Mouse (Mus musculus) activated CD4-positive, CD25-positive, alpha-beta regulatory T cell, adult 4 months (primary cell): Measurements from ENCODE around the gene Abhd12. TPM values are rescaled to one million over a fixed set of nuclear protein-coding genes. Genes with fewer than 3 reads are reported as not detected.
"Not testable (repeated sequence)": the region's sequence is repeated elsewhere in the genome, so short reads cannot be mapped to it uniquely, and the experiment has no call there.

ENCODE experiments used
- ATAC-seq: one replicate; pipeline ENCODE4 v1.8.0; 2017
- polyA plus RNA-seq, 2 experiments: library from polyadenylated mRNA; unstranded; fragments of 100-300 nt; shearing (Covaris generic); gene quantifications; one replicate each; pipeline ENCODE4 v1.2.1; 2017

Abhd12 gene
- polyA plus RNA-seq, 2 experiments from 2014 or later = 14.7 to 15.9 TPM

DNA sequence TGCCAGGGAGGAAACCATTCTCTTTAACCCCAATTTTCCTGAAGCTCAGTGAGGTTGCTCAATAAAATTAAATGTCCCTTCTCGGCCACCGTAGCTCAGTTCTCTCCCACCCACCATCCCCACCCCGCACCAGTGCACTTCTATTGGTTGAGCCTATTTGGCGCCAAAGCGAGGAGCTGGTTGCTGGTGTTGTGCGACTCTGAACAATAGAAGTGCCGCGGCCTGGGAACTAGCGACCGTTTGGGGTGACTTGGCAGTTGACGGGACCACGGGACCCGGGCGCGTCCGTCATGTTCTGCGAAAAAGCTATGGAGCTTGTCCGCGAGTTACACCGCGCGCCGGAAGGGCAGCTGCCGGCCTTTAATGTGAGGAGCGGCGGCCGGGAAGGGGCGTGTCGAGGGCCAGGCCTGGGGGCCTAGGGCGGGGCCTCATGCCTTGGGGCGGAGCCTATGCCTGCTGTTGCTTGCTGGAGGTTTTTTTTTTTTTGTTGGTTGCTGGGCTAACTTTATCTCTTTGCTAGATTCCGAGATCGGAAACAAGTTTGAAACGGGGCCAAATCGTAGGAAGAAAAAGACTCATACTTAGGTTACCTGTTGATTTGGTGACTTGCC lies 5.0 kb upstream of the Abhd12 start:
- ATAC-seq = peak; percentile 85

DNA sequence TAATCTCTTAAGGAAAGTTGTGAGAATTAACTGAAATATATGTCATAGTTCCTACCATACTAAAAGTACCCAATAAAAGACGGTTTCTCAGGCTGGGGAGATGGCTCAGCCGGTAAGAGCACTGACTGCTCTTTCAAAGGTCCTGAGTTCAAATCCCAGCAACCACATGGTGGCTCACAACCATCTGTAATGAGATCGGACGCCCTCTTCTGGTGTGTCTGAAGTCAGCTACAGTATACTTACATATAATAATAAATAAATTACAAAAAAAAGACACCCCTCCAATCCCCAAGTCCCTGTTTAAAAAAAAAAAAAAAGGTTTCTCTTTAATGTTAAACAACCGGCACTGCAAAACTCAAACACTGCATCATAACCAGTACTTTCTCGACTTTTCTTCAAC lies 4.3 kb upstream of the Abhd12 start:
- not testable (repeated sequence) for ATAC-seq

DNA sequence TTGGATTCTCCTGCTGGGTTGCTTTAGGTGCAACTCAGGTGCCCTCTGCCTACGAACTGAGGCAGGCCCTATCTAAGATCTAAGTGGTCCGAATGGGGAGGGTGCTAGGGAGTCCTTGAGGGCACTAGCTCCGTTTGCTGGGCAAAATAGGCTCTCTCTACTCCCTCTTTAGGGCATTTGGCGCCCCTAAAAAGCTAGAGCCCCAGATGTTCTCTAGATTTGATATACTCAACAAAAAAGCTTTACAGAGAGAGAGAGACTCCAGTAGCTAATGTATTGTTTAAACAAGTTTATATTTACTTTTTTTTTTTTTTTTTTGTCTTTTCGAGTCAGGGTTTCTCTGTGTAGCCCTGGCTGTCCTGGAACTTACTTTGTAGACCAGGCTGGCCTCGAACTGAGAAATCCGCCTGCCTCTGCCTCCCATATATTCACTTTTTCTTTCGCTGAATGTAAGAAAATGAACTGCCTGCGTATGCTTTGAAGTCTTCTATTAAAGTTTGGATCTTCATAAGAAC lies 452 bp upstream of the Abhd12 start, which contains the start of gene Gins1:
TSS of gene Gins1 (plus strand) at position 465 of the 515 bp plus-strand sequence.
- ATAC-seq = peak; percentile 36

- ATAC-seq = no peak
These were observed 2.2 kb downstream of the Abhd12 start for GRCm38 (mm10) chr2:150902347-150902746.

GRCm38 (mm10) chr2:150900341-150900740 lies 4.2 kb downstream of the Abhd12 start:
- no peak for ATAC-seq

DNA sequence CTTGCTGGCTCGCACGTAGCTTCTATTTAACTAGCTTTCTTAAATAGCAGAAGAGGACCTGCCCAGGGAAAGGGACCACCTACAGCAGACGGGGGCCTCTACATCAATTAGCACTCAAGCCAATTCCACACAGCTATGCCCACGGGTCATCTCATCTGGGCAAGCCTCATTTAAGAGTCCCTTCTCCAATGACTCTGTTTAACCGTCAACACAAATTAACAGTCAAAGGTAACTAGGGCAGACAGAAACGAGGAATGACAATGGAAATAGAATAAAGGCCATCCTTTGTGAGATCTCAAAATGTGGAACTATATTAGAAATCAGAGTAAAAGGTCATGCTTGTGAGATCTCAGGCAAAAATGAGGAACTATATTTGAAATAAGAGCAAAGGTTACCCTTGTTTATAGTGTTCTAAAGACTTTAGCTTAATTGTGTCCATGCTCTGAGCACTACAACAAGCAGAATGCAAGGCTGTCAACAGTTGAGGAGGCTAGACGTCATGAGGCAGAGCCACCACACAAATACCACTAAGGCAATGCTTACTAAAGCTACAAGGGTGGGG lies 8.8 kb downstream of the Abhd12 start:
- ATAC-seq = no peak

DNA sequence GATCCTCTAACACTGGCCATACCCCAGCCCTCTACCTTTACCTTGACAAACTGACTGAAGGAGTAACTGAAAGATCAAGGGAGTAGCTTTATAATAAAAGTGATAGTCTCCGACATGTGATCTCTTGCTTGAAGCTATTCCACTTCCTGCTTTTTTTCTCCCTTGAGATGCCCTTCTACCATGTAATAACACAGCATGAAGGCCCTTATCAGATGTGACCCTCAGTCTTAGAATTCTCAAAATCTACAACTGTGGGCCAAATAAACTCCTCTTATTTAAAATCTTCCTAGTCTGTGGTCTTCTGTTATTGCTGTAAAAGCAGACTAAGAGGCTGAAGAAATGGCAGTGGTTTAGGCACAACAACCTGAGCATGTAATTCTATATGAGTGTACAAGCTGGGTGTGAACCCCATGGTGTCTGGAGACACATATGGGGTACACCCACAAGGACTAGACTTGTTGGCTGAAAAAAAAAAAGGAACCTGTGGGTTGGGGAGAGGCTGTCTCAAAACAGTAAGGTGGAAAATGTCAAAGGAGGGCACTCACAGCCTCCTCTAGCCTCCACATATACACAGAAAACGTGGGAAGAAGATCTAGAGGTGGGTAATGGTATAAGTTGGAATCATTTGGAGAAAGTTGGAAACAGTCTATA lies 9.8 kb downstream of the Abhd12 start:
- ATAC-seq = no peak

DNA sequence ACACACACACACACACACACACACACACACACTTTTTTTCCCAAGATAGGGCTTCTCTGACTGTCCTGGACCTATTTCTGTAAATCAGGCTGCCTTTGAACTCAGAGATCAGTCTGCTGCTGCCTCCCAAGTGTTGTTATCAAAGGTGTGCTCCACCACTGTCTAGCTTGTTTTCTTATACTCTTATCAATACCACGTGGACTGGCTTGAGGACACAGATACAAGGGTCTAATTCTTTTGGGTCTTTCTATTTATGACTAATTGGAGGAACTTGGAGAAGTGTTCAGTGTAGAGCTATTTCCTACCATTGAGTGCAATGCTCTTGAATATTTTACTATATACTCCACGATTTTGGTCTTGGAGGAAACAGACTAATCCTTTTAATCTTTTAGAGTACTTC lies 17.2 kb downstream of the Abhd12 start:
- ATAC-seq = no peak

- ATAC-seq = no peak
These were observed 18.2 kb downstream of the Abhd12 start for GRCm38 (mm10) chr2:150886315-150886714.

- no peak for ATAC-seq
These were observed 18.7 kb downstream of the Abhd12 start for GRCm38 (mm10) chr2:150885814-150886213.

GRCm38 (mm10) chr2:150884779-150885110 lies 19.8 kb downstream of the Abhd12 start:
- ATAC-seq = no peak

DNA sequence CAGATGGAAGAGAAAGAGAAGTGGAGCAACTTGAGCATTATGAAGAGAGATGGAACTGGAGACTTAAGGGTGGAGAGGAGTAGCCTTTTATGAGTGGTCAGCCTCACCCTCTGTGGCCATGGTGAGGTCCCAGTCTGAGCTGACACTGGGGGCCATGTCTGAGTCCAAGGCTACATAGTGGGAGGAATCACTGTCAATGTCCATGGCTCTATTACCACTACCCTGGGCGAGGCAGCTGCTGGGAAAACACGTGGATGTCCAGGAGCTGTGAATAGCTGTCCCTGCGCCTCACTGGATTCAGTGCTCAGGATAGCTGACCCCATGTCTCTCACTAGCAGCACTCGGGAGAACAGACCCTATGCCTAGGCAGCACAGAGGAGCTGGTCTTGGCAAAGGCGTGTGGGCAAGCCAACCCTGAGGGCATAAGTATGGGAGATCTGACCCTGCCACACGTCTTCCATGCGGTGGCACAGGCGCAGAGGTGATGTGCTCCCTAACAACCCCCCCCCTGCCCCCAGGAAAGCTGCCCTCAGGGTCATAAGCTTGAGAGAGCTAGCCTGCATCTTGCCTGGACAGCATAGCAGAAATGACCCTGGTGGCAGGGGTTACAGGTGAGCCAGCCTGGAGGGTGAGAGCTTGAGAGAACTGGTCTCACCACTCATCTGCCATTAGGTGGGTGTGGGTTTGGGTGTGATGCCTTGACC lies 20.3 kb downstream of the Abhd12 start:
- no peak for ATAC-seq

DNA sequence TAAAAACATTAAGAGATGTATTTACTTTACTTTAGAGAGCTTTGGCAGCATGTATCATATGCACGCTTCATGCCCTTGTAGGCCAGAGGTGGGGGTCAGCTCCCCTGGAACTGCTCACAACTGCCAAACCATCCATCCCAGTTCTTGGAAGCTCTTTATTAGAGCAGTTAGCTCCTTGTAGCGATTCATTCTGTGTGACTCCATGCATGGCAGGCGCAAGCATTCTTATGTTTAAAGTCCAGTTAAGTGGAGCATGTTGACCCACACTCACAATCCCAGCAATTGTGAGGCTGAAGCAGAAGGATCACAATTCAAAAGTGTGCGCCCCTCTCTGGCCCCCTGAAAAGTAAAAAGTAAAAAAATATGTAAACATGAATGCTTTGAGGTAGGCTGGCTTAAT lies 27.0 kb downstream of the Abhd12 start:
- no peak for ATAC-seq

- ATAC-seq = no peak
These were observed 29.3 kb downstream of the Abhd12 start for GRCm38 (mm10) chr2:150875226-150875625.

GRCm38 (mm10) chr2:150874508-150874907 lies 30.0 kb downstream of the Abhd12 start:
- ATAC-seq = no peak

- ATAC-seq = peak; percentile 96
These were observed 35.1 kb downstream of the Abhd12 start for GRCm38 (mm10) chr2:150869446-150869845.

DNA sequence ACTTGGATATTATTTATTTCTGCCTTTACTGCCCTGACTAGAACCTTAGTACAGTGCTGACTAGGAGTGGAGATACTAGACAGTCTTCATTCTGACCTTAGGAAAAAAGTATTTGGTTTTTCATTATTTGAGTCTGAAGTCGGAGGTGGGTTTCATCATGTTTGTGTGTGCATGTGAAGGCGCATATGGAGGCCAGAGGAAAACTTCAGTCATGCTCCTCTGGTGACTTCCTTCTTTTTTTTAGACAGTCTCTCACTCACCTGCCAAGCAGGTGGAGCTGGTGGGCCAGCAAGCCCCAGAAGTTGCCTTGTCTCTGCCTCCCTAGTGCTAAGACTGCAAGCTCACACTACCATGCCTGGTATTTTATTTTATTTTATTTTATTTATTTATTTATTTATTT lies 37.5 kb downstream of the Abhd12 start:
- ATAC-seq = no peak

DNA sequence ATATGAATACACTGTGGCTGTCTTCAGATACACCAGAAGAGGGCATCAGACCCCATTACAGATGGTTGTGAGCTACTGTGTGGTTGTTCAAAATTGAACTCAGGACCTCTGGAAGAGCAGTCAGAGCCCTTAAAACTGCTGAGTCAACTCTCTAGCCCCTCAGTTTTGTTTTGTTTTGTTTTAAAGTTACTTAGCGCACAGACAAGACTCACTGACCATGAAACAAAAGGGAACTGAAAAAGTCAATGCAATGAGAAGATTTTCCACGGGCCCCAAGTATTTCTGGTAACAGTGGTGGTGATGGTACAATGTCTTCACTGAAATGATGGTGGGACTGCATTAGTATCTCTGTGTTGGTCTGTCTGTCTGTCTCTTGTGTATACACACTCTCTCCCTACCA lies 43.4 kb downstream of the Abhd12 start:
- ATAC-seq = peak; percentile 36

DNA sequence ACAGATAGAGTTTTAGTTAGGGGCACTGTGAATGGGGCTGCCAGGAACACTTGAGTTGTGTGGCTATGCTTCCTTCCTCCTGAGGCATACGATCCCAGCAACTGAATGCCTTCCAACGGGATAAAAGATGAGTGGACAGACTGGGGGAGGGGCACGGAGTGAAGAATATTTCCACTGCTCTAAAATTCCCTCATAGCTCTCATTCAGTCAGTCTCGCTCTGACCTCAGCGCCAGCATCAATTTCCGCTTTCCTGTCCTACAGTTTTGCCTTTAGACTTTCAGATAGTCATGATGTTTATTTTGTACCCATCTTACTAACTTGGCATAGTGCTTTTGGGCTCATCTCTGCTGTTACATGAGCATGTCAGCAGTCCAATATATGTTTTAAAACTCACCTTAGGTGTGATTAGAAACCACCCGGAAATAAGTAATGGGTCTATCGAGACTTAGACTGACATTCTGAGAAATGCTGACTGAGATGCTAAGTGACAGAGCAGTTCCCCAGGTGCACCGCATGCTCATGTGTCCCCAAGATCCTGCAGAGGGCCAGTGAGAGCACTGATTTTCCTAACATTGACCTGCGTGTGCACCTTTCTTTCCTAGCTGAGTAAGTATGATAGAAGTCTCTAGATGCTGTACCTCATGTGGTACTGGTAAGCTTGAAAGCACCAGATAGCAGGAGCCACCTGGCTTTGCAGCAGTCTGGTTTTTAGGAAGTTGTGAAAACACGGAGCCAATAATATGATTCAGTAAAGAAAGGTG lies 44.7 kb downstream of the Abhd12 start:
- no peak for ATAC-seq

DNA sequence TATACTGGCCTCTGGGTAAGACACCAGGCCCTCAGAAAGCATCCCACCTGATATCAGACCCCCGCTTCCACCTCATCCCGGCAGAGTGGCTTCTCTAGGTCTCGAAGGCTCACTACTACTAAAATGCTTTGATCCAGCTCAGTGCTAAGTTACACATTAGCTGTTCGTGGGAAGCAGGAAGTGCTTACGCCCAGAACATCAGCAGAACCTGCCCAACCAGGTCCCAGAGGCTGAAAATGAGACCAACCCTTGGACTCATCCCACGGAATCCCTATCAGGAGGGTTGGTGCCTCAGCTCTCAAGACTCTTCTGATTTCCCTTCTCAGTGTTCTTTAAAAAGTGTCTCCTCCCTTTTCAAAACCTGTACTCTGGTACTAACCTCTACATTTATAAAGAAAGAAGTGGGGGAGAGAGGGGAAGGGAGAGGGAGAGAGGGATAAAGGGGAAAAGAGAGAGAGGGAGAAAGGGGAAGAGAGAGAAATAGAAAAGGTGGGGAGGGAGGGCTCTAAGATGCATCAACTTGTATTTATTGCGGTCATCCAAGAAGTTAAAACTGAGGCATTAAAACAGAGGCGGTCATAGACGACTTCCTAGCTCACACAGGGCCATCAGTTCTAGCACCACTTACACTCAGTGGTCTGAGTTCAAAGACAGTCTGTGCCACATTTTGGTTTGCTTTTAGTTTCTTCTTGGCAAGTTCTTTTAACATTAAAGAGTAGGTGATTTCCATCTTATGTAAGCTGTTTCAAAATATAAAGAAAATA lies 45.6 kb downstream of the Abhd12 start:
- no peak for ATAC-seq

GRCm38 (mm10) chr2:150855186-150855585 lies 49.4 kb downstream of the Abhd12 start:
- ATAC-seq = no peak

DNA sequence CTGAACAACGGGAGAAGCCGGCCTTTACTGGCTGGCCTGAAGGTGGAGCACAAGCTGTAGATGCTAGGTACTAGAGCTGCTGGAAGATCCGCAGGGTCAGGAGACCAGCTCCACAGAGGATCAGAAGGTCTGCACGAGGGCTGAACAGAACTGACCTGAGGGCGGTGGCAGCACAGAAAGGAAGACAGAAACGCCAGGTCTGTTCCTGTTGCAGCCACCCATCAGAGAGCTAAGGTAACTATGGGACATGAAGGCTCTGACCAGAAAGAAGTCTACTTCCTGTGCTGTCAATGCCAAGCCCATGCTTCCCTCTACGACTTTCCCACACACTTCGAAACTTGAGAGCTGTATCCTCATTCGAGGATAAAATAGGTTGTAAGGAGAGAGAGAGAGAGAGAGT lies 53.3 kb downstream of the Abhd12 start:
- ATAC-seq = no peak
